Mouse (Mus musculus): ENCODE data around the gene Lrit2. TPM values are rescaled to one million over a fixed set of nuclear protein-coding genes. Genes with fewer than 3 reads are reported as not detected.

Gene Lrit2
- polyA plus RNA-seq, 1 experiment, result not detected

DNA sequence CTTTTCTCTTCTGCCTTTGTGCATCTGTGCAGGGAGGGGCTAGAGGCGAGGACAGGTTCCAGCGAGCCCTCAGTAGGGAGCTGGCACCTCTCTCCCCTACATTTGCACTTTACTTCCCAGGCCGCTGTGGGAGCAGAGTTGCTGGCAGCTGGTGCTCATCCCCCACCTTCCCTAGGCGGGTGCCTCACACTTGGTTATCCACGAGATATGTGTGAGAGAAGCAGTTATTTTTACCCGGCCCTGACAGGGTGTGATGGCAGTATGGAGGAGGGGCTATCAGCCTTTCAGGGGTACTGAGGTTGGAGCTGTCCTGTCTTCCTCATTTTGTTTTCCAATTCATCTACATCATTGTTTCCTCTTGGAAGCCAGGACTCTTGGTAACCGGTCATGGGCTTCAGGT lies 38.1 kb downstream of the Lrit2 start:
- peaks cover 6% of the 10 kb centered on the region for H3K4me1 ChIP-seq (ENCODE audit: control insufficient read depth, insufficient read depth, low read length)
- 41% methylated on average over 7 of the region's 7 CpGs for WGBS
- no peak for TF ChIP-seq POLR2A (IDR thresholded peaks at IDR 0.05; ENCODE audit: insufficient read depth, low read depth, low read length)
- TF ChIP-seq CTCF (IDR thresholded peaks at IDR 0.05; ENCODE audit: insufficient read depth, low read depth, low read length), result no peak
- H3K4me3 ChIP-seq (ENCODE audit: insufficient read depth, low read depth, low read length), result no peak overlapping the region
- H3K27ac ChIP-seq (ENCODE audit: insufficient read depth, low read depth, low read length), result no peak overlapping the region

DNA sequence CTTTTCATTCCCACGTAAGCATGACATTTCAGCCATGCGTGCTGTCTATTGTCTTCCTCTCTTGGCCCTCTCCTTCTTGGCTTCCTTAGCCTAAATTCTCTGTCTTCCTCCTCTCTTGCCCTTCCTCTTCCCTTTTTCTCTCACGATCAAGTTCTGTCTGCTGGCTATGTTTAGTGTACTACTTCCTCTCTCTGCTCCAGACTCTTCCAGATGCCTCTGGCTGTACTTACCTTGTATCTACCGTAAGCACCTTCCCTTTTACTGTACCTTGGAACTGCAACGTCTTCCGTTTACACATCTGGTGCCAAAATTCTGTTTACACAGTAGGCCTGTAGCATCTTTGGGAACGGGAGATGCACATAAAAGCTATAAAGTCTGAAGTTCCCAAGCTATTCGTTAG lies 41.7 kb downstream of the Lrit2 start:
- WGBS, result 84% methylated on average over 8 of the region's 8 CpGs
- H3K27ac ChIP-seq (ENCODE audit: insufficient read depth, low read depth, low read length), result no peak overlapping the region
- no peak overlapping the region for H3K4me3 ChIP-seq (ENCODE audit: insufficient read depth, low read depth, low read length)
- TF ChIP-seq POLR2A (IDR thresholded peaks at IDR 0.05; ENCODE audit: insufficient read depth, low read depth, low read length), result no peak
- TF ChIP-seq CTCF (IDR thresholded peaks at IDR 0.05; ENCODE audit: insufficient read depth, low read depth, low read length), result no peak
- peaks cover 6% of the 10 kb centered on the region for H3K4me1 ChIP-seq (ENCODE audit: control insufficient read depth, insufficient read depth, low read length)

DNA sequence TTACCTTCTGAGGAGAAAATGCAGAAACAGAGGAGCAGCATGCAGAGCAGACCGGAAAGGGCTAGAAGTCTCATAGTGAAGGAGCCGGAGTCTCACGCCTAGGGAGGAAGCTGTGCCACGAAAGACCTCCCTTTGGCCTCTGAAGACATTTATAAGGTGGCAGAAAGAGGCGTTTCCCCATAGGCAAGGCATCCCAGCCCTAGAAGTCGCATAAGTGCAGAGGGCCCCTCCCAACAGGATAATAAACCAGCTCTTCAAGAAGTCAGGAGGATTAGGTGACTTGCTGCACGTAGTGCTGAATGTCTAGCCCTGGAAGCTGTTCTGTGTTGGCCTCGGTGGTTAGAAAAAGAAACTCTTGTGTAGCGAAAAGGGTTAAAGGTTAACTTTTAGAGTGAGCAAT lies 42.2 kb downstream of the Lrit2 start:
- H3K4me1 ChIP-seq (ENCODE audit: control insufficient read depth, insufficient read depth, low read length), result peaks cover 6% of the 10 kb centered on the region
- TF ChIP-seq POLR2A (IDR thresholded peaks at IDR 0.05; ENCODE audit: insufficient read depth, low read depth, low read length) (no peak), CTCF (IDR thresholded peaks at IDR 0.05; ENCODE audit: insufficient read depth, low read depth, low read length) (no peak)
- 75% methylated on average over 9 of the region's 9 CpGs for WGBS
- no peak overlapping the region for H3K27ac ChIP-seq (ENCODE audit: insufficient read depth, low read depth, low read length)
- H3K4me3 ChIP-seq (ENCODE audit: insufficient read depth, low read depth, low read length), result no peak overlapping the region

DNA sequence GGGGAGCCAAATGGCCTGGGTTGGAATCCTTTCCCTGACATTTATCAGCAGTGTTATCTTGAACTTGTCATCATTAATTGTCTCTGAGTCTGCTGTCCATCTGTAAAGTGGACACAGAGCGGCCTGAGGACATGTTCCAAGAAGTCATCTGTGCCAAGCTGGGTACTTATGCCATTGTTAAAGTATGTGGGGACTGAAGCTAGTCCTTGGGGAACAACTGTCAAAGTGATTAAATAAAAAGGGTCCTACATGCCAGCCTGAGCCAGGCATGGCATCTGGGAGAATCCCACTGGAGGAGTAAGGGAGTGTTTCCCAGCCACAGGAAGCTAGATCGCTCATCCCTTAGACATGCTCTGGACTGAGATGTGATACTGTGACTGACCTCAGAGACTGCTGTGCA lies 42.7 kb downstream of the Lrit2 start:
- no peak overlapping the region for H3K4me3 ChIP-seq (ENCODE audit: insufficient read depth, low read depth, low read length)
- peaks cover 6% of the 10 kb centered on the region for H3K4me1 ChIP-seq (ENCODE audit: control insufficient read depth, insufficient read depth, low read length)
- WGBS, result 99% methylated on average over 2 of the region's 2 CpGs
- TF ChIP-seq POLR2A (IDR thresholded peaks at IDR 0.05; ENCODE audit: insufficient read depth, low read depth, low read length), result no peak
- no peak for TF ChIP-seq CTCF (IDR thresholded peaks at IDR 0.05; ENCODE audit: insufficient read depth, low read depth, low read length)
- no peak overlapping the region for H3K27ac ChIP-seq (ENCODE audit: insufficient read depth, low read depth, low read length)

DNA sequence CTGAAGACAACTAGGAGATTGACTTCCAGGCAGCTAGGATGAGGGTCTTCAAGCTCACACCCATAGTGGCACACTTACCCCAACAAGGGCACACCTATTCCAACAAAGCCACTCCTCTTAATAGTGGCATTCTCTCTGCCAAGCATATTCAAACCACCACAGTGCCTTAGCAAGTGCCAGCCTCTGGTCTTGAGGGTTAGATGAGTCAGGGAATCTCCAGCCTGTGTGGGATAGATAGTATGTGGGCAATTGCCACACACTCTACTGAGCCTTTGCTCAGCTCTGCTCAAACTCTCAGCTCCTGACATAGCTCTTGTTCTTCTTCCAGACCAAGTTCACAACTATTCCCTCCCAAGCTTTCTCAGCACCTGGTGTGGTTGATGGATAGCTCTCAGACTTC lies 43.6 kb downstream of the Lrit2 start:
- H3K4me3 ChIP-seq (ENCODE audit: insufficient read depth, low read depth, low read length), result no peak overlapping the region
- no peak overlapping the region for H3K27ac ChIP-seq (ENCODE audit: insufficient read depth, low read depth, low read length)
- H3K4me1 ChIP-seq (ENCODE audit: control insufficient read depth, insufficient read depth, low read length), result peaks cover 2% of the 10 kb centered on the region
- TF ChIP-seq CTCF (IDR thresholded peaks at IDR 0.05; ENCODE audit: insufficient read depth, low read depth, low read length), result no peak
- no peak for TF ChIP-seq POLR2A (IDR thresholded peaks at IDR 0.05; ENCODE audit: insufficient read depth, low read depth, low read length)

DNA sequence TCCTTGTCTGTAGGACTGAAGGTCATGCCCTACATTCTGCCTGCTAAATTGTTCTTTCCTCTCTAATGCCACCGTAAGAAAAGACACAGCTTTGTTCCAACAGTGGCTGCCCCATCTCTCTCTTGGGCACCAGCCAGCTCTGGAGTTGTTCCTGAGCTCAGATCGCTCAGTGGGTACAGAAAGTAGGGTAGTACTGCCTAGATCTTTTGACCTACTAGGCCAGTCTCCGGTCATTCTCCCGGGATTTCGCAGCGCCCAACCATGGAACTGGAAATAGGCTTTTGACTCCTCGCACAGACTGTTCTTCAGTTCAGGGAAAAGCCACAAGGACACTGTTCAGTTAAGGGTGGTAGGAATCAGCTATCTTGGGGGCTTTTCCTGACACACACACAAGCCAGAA lies 45.2 kb downstream of the Lrit2 start:
- TF ChIP-seq POLR2A (IDR thresholded peaks at IDR 0.05; ENCODE audit: insufficient read depth, low read depth, low read length) (no peak), CTCF (IDR thresholded peaks at IDR 0.05; ENCODE audit: insufficient read depth, low read depth, low read length) (no peak)
- no peaks in the 10 kb centered on the region for H3K4me1 ChIP-seq (ENCODE audit: control insufficient read depth, insufficient read depth, low read length)
- WGBS, result 78% methylated on average over 7 of the region's 7 CpGs
- no peak overlapping the region for H3K4me3 ChIP-seq (ENCODE audit: insufficient read depth, low read depth, low read length)
- no peak overlapping the region for H3K27ac ChIP-seq (ENCODE audit: insufficient read depth, low read depth, low read length)

DNA sequence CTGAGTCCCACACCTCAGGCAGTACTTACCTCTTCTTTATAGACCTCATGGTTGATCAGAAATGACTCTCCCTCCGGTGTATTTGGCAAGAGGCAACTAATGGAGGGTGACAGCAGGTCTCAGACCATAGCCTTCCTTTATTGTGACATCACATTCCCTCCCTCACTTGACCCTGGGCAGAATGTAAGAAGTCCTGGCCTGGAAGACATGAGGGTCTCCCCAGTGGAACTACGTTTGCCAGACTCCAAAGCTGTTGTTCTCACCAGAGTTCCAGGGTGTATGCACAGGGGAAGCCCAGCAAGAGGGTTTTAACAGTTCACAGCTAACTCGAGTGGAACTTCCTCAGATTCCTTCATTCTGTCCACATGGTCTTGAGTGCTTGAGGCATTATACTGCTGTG lies 46.2 kb downstream of the Lrit2 start, which contains the start of gene 2610528A11Rik:
Gene 2610528A11Rik (minus strand): TSS at position 101 of the 400 bp plus-strand sequence.
- Histone ChIP-seq H3K27ac (ENCODE audit: insufficient read depth, low read depth, low read length) (no peak within 1 kb of the TSS), H3K4me1 (ENCODE audit: control insufficient read depth, insufficient read depth, low read length) (no peaks in the 10 kb centered on the region), H3K4me3 (ENCODE audit: insufficient read depth, low read depth, low read length) (no peak within 1 kb of the TSS)
- WGBS, result 72% methylated on average over 3 of the region's 3 CpGs
- TF ChIP-seq POLR2A (IDR thresholded peaks at IDR 0.05; ENCODE audit: insufficient read depth, low read depth, low read length), result no peak

DNA sequence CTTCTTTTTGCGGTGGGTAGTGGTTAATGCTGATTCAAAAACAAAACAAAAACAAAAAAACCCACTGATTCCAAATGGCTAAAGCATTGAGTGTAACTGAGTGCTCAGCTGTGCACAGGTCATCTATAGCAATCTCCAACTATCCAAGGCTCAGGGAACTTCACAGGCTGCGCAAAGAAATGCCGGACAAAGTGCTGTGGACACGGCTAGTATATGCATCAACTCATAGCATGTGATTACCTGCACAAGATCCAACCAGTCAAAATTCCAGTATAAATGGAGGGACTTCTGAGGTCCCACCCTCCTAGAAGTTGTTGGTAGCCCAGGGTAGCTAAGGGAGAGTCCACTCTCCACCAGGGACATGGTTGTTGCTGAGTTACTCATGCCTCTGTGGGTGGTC lies 51.5 kb downstream of the Lrit2 start:
- TF ChIP-seq POLR2A (IDR thresholded peaks at IDR 0.05; ENCODE audit: insufficient read depth, low read depth, low read length) (no peak), CTCF (IDR thresholded peaks at IDR 0.05; ENCODE audit: insufficient read depth, low read depth, low read length) (no peak)
- Histone ChIP-seq H3K4me1 (ENCODE audit: control insufficient read depth, insufficient read depth, low read length) (no peaks in the 10 kb centered on the region), H3K27ac (ENCODE audit: insufficient read depth, low read depth, low read length) (no peak overlapping the region), H3K4me3 (ENCODE audit: insufficient read depth, low read depth, low read length) (no peak overlapping the region)
- WGBS, result 98% methylated on average over 4 of the region's 4 CpGs

Other genes with a start within 250 kb of the Lrit2 start
- gene Ccser2, start 99.2 kb upstream of the Lrit2 start, polyA plus RNA-seq (2012; ENCODE audit: insufficient read depth, insufficient read length, low replicate concordance, missing spikeins), result not detected in 2 replicates
- not detected in 2 replicates for gene Rgr, start 19.0 kb upstream of the Lrit2 start, polyA plus RNA-seq (2012; ENCODE audit: insufficient read depth, insufficient read length, low replicate concordance, missing spikeins)
- gene Lrit1, start 13.1 kb upstream of the Lrit2 start, polyA plus RNA-seq (2012; ENCODE audit: insufficient read depth, insufficient read length, low replicate concordance, missing spikeins), result not detected in 2 replicates
- gene Cdhr1, start 30.4 kb downstream of the Lrit2 start, polyA plus RNA-seq (2012; ENCODE audit: insufficient read depth, insufficient read length, low replicate concordance, missing spikeins), result 353 TPM in 1 of 2 replicates, not detected in the other
- gene 2610528A11Rik, start 46.1 kb downstream of the Lrit2 start, polyA plus RNA-seq (2012; ENCODE audit: insufficient read depth, insufficient read length, low replicate concordance, missing spikeins), result not detected in 2 replicates
- gene Ghitm, start 67.3 kb downstream of the Lrit2 start, polyA plus RNA-seq (2012; ENCODE audit: insufficient read depth, insufficient read length, low replicate concordance, missing spikeins), result 602 TPM in 1 of 2 replicates, not detected in the other